In genomic region chr7:51756218-51756617, GRCm38 (mm10) we compare ENCODE assay signal across 27 mouse cellular contexts.
"Had no signal": no experiment of that assay in that cellular context is flagged by ENCODE, and none has a peak within 500 bp of the region (broad histone marks: within the 10 kb centered on the region; RNA-seq: fewer than 3 reads in every experiment).

No protein-coding gene starts in this region.

- H3K4me3 ChIP-seq: gastrocnemius, adult 2 months; heart, adult 2 months; heart, embryonic 10.5 days; heart, embryonic 12.5 days; hindbrain, embryonic 10.5 days; hindbrain, embryonic 12.5 days; intestine, embryonic 15.5 days; kidney, embryonic 15.5 days; left cerebral cortex, adult 2 months; limb, embryonic 10.5 days; limb, embryonic 12.5 days; liver, embryonic 13.5 days had no signal

- H3K27ac ChIP-seq: gastrocnemius, adult 2 months; heart, adult 2 months; heart, embryonic 10.5 days; hindbrain, embryonic 10.5 days; hindbrain, embryonic 12.5 days; hindbrain, embryonic 14.5 days; intestine, embryonic 15.5 days; kidney, embryonic 15.5 days; kidney, postnatal 0 days; left cerebral cortex, adult 2 months; limb, embryonic 10.5 days; limb, embryonic 12.5 days; liver, embryonic 13.5 days had no signal

- H3K27me3 ChIP-seq: heart, embryonic 12.5 days; intestine, embryonic 15.5 days; limb, embryonic 12.5 days; liver, embryonic 13.5 days had no signal

- H3K9ac ChIP-seq: heart, embryonic 12.5 days; hindbrain, embryonic 12.5 days; hindbrain, embryonic 14.5 days; intestine, embryonic 15.5 days; kidney, embryonic 15.5 days; limb, embryonic 12.5 days; liver, embryonic 13.5 days had no signal

- DNase-seq: gastrocnemius, adult 2 months; gastrocnemius, postnatal 10 days; gastrocnemius, postnatal 25 days; heart, adult 2 months; heart, postnatal 10 days; heart, postnatal 4 days; kidney, adult 18-20 months; kidney, adult 8-10 months; kidney, postnatal 14 days; kidney, postnatal 36 days; liver; liver, embryonic 13.5 days had no signal

- ATAC-seq: hindbrain, embryonic 16.5 days; inflammation-experienced regulatory T-cells, adult 6 months; intestine, embryonic 15.5 days; intestine, postnatal 0 days had no signal

- H3K36me3 ChIP-seq: heart, embryonic 10.5 days; heart, embryonic 12.5 days; hindbrain, embryonic 10.5 days; hindbrain, embryonic 12.5 days; intestine, embryonic 15.5 days; kidney, embryonic 15.5 days; limb, embryonic 10.5 days; limb, embryonic 12.5 days; liver, embryonic 13.5 days had no signal

- H3K4me2 ChIP-seq: heart, embryonic 12.5 days; hindbrain, embryonic 12.5 days; hindbrain, embryonic 14.5 days; intestine, embryonic 15.5 days; kidney, embryonic 15.5 days; limb, embryonic 12.5 days; liver, embryonic 11.5 days; liver, embryonic 13.5 days had no signal

- H3K4me1 ChIP-seq: heart, embryonic 10.5 days; heart, embryonic 12.5 days; hindbrain, embryonic 10.5 days; intestine, embryonic 15.5 days; limb, embryonic 10.5 days; liver, embryonic 13.5 days had no signal

- H3K9me3 ChIP-seq: heart, embryonic 10.5 days; heart, embryonic 12.5 days; hindbrain, embryonic 10.5 days; hindbrain, embryonic 12.5 days; intestine, embryonic 15.5 days; kidney, embryonic 15.5 days; limb, embryonic 10.5 days; limb, embryonic 12.5 days; liver, embryonic 13.5 days had no signal
